Mouse (Mus musculus): Measurements from ENCODE around the gene Tgfb1. TPM values are rescaled to one million over a fixed set of nuclear protein-coding genes. Genes with fewer than 3 reads are reported as not detected.

The Tgfb1 gene
- polyA plus RNA-seq, 3 experiments from 2014 or later: 4.6 to 6.7 (median 5.4) TPM

GRCm38 (mm10) chr7:25676085-25676781 lies 10.6 kb upstream of the Tgfb1 start:
- no peak for ATAC-seq

- ATAC-seq: no peak
Observed at GRCm38 (mm10) chr7:25677013-25677412, 9.8 kb upstream of the Tgfb1 start.

DNA sequence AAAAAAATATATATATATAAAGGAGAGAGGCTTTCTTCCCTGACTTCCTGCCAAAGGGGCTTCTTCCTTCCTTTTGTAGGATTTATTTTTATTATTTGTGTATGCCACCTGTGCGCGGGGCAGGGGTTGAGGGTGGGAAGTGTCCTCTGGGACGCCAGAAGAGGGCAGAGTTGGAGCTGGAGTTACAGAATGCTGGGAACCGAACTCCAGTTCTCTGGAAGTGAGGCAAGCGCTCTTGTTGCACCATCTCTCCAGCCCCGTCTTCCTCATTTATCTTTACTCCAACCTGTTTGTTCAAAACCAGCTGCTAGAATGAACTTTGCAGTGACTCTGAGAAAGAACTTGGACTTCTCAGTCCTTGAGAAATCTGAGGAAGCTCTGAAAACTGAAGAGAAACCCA lies 6.8 kb upstream of the Tgfb1 start:
- ATAC-seq: no peak

- ATAC-seq: peak; percentile 83
Observed at GRCm38 (mm10) chr7:25680514-25681258, 6.1 kb upstream of the Tgfb1 start, which contains the start of gene B9d2. B9d2 (plus strand) TSS chr7:25680780.

- ATAC-seq: no peak
Observed at GRCm38 (mm10) chr7:25681341-25682231, 5.2 kb upstream of the Tgfb1 start.

GRCm38 (mm10) chr7:25683474-25684180 lies 3.2 kb upstream of the Tgfb1 start:
- peak; percentile 39 for ATAC-seq

- ATAC-seq: no peak
Observed at GRCm38 (mm10) chr7:25684659-25685058, 2.1 kb upstream of the Tgfb1 start.

DNA sequence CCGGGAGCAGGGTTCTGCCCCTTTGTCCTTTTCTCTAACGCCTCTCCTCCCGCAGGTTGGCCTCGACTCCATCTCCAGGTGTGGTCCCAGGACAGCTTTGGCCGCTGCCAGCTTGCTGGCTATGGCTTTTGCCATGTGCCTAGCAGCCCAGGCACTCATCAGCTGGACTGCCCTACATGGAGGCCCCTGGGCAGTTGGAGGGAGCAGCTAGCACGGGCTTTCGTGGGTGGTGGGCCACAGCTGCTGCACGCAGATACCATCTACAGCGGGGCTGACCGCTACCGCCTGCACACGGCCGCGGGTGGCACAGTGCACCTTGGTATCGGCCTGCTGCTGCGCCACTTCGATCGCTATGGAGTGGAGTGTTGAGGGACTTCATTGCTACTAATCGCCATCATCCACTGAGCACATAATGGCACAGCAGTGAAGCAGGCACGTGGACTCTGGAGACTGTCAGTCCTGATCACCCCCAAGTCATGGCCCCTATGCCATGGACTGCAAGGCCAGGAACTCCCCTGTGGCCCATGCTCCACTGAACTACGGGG lies 804 bp upstream of the Tgfb1 start:
- ATAC-seq: no peak

DNA sequence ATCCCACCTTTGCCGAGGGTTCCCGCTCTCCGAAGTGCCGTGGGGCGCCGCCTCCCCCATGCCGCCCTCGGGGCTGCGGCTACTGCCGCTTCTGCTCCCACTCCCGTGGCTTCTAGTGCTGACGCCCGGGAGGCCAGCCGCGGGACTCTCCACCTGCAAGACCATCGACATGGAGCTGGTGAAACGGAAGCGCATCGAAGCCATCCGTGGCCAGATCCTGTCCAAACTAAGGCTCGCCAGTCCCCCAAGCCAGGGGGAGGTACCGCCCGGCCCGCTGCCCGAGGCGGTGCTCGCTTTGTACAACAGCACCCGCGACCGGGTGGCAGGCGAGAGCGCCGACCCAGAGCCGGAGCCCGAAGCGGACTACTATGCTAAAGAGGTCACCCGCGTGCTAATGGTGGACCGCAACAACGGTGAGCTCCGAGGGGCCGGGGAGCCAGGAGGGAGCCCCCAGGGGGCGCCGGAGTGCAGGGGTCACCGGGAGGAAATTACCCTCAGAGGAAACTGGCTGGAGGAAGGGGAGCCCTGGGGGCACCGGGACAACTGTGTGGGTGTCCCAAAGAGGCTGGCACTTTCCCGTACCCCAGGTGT lies 1.1 kb downstream of the Tgfb1 start:
- no peak for ATAC-seq

- peak; percentile 53 for ATAC-seq
Observed at GRCm38 (mm10) chr7:25688810-25689586, 2.2 kb downstream of the Tgfb1 start.

GRCm38 (mm10) chr7:25689603-25690021 lies 2.8 kb downstream of the Tgfb1 start:
- peak; percentile 59 for ATAC-seq

DNA sequence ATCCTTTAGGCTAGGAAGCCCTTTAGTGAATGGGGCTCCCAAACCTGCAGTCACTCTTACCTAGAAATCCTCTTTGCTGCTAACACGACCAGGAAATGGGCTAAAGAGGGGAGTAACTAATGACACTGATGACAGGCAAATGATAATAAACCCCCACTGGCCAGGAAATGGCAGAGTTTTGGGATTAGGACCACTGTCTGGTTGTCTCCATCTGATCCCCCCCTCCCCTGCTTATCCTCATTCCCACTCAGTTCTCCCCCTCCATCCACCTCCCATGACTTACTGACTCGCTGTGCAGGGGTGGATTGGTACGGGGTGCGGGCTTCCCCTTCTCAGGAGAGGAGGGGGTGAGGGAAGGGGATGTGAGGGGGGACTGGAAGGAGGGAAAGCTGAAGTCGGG lies 3.2 kb downstream of the Tgfb1 start:
- ATAC-seq: no peak

- ATAC-seq: no peak
Observed at GRCm38 (mm10) chr7:25694104-25694503, 7.3 kb downstream of the Tgfb1 start.

DNA sequence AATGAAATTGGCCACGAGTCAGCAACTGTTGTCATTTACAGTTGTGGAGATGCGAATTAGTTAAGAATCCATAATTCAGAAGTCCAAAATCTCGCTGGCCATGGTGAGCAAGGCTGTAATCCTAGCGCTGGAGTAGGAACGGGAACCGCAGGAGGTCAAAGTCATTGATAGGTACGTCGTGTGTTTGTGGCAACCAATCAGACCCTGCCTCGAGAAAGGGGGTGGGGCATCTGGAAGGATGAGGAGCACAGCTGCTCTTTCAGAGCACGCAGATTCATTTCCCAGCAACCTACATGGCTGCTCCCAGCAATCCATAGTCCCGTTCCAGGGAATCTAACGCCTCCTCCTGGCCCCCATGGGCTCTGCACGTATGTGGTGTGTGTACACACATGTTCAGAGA lies 13.0 kb downstream of the Tgfb1 start:
- no peak for ATAC-seq

GRCm38 (mm10) chr7:25700732-25701131 lies 13.9 kb downstream of the Tgfb1 start:
- ATAC-seq: no peak

DNA sequence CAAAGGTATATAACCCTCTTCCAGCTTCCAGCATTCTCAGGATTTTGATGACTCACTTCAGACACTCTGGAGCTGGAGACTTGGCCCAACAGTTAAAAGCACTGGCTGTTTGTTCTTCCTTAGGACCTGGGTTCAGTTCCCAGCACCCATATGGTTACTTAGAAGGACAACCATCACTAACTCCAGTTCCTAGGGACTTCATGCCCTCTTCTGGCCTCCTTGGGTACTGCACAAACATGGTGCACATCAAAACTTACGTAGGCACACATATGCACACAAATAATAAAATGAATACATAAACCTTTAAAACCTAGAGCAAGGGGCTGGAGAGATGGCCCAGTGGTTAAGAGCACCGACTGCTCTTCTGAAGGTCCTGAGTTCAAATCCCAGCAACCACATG lies 15.5 kb downstream of the Tgfb1 start:
- no peak for ATAC-seq

DNA sequence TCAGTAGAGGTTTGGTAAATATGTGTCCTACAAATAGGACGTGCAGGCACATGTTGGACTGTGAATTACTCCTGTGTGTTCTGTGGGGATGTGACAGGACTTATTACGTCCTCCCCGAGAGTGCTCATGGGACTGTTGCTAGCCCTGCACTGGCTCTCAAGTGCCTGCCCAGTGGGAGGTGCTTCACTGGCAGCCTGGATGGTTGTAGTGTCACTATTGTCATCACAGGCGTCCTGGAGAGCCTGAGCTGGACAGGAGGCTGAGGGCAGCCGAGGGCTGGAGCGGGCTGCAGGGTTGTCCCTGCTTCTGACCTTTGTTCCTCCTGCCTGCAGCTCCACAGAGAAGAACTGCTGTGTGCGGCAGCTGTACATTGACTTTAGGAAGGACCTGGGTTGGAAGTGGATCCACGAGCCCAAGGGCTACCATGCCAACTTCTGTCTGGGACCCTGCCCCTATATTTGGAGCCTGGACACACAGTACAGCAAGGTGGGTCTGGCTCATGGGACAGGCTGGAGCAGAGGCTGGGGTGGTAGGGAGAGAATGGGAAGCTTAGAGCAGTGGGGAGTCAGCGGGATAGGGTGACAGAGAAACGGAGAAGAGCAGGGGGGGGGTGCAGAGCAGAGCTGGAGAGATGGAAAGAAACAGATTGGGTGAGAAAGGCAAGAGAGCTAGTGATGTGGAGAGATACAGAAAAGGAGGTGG lies 17.1 kb downstream of the Tgfb1 start:
- ATAC-seq: no peak

GRCm38 (mm10) chr7:25704716-25705364 lies 18.0 kb downstream of the Tgfb1 start:
- ATAC-seq: no peak

DNA sequence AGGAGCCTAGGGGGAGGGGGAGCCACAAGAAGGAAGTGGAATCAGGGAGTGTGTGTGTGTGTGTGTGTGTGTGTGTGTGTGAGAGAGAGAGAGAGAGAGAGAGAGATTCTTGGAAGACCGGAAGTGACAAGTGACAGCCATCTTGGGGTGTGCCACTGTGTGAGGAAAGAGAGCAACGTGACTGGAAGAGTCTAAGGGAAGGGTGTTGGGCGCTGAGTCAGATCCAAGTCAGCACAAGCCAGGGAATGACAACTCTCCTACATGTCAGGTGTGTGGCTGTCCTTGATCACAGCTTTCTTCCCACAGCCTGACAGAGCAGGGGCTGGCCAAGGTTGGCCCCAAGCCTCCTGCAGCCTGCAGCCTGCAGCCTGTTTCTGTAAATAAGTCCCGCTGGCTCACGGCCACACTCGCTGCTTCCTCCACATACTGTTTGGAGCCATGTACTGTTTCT lies 19.0 kb downstream of the Tgfb1 start:
- ATAC-seq: peak; percentile 12
